Mouse (Mus musculus): ENCODE measurements around the gene Nsmce1. TPM values are rescaled to one million over a fixed set of nuclear protein-coding genes. Genes with fewer than 3 reads are reported as not detected.
A peak's percentile ranks its signal among the peaks of the same experiment; 100 is the strongest.
"Not testable (repeated sequence)": the region's sequence is repeated elsewhere in the genome, so short reads cannot be mapped to it uniquely, and the experiment has no call there.

Nsmce1 gene
- polyA plus RNA-seq, 1 experiment from 2014 or later: 122 TPM

GRCm38 (mm10) chr7:125430170-125430842 lies 61.1 kb downstream of the Nsmce1 start:
- H3K9ac ChIP-seq (replicated peaks): no peak overlapping the region
- no peaks in the 10 kb centered on the region for H3K36me3 ChIP-seq
- no peak overlapping the region for H3K27ac ChIP-seq
- 58% methylated on average over 7 of the region's 7 CpGs for WGBS
- H3K4me1 ChIP-seq (replicated peaks): peaks cover 18% of the 10 kb centered on the region
- ATAC-seq (ENCODE audit: insufficient number of reproducible peaks, insufficient read depth, low FRiP score, low TSS enrichment, low read depth): no peak
- H3K4me3 ChIP-seq (replicated peaks): no peak overlapping the region
- H3K4me2 ChIP-seq: no peak overlapping the region
- H3K9me3 ChIP-seq: no peaks in the 10 kb centered on the region
- no peaks in the 10 kb centered on the region for H3K27me3 ChIP-seq

- H3K4me3 ChIP-seq (replicated peaks); H3K9me3 ChIP-seq; ATAC-seq (ENCODE audit: insufficient number of reproducible peaks, insufficient read depth, low FRiP score, low TSS enrichment, low read depth); H3K36me3 ChIP-seq; H3K9ac ChIP-seq (replicated peaks); H3K4me1 ChIP-seq (replicated peaks); H3K4me2 ChIP-seq; H3K27ac ChIP-seq; H3K27me3 ChIP-seq: not testable (repeated sequence)
- WGBS: 80% methylated on average over 5 of the region's 5 CpGs
Measured at GRCm38 (mm10) chr7:125428816-125429500, 62.4 kb downstream of the Nsmce1 start.

- 74% methylated on average over 7 of the region's 7 CpGs for WGBS
- H3K9me3 ChIP-seq: no peaks in the 10 kb centered on the region
- no peak overlapping the region for H3K4me3 ChIP-seq (replicated peaks)
- no peak for ATAC-seq (ENCODE audit: insufficient number of reproducible peaks, insufficient read depth, low FRiP score, low TSS enrichment, low read depth)
- H3K9ac ChIP-seq (replicated peaks): no peak overlapping the region
- no peak overlapping the region for H3K27ac ChIP-seq
- no peaks in the 10 kb centered on the region for H3K27me3 ChIP-seq
- H3K36me3 ChIP-seq: no peaks in the 10 kb centered on the region
- 0 out of 2 replicates have a peak, but pooled peaks cover 4% of the 10 kb centered on the region for H3K4me1 ChIP-seq (replicated peaks)
- H3K4me2 ChIP-seq: no peak overlapping the region
Measured at GRCm38 (mm10) chr7:125428381-125428780, 63.0 kb downstream of the Nsmce1 start.

GRCm38 (mm10) chr7:125427492-125428090 lies 63.8 kb downstream of the Nsmce1 start:
- Histone ChIP-seq H3K4me3 (replicated peaks) (no peak overlapping the region), H3K9me3 (no peaks in the 10 kb centered on the region), H3K4me1 (replicated peaks) (0 out of 2 replicates have a peak, but pooled peaks cover 4% of the 10 kb centered on the region), H3K27ac (no peak overlapping the region), H3K27me3 (no peaks in the 10 kb centered on the region), H3K9ac (replicated peaks) (no peak overlapping the region), H3K36me3 (no peaks in the 10 kb centered on the region), H3K4me2 (no peak overlapping the region)
- no peak for ATAC-seq (ENCODE audit: insufficient number of reproducible peaks, insufficient read depth, low FRiP score, low TSS enrichment, low read depth)
- 79% methylated on average over 12 of the region's 12 CpGs for WGBS

- 59% methylated on average over 3 of the region's 3 CpGs for WGBS
- no peak overlapping the region for H3K27ac ChIP-seq
- H3K4me1 ChIP-seq (replicated peaks): 0 out of 2 replicates have a peak, but pooled peaks cover 4% of the 10 kb centered on the region
- H3K27me3 ChIP-seq: no peaks in the 10 kb centered on the region; the same call in 1 of the 2 replicates
- no peak for ATAC-seq (ENCODE audit: insufficient number of reproducible peaks, insufficient read depth, low FRiP score, low TSS enrichment, low read depth)
- no peak overlapping the region for H3K4me3 ChIP-seq (replicated peaks)
- H3K4me2 ChIP-seq: no peak overlapping the region
- no peaks in the 10 kb centered on the region for H3K9me3 ChIP-seq
- no peak overlapping the region for H3K9ac ChIP-seq (replicated peaks)
- no peaks in the 10 kb centered on the region for H3K36me3 ChIP-seq
Measured at GRCm38 (mm10) chr7:125423056-125423455, 68.3 kb downstream of the Nsmce1 start.

- ATAC-seq (ENCODE audit: insufficient number of reproducible peaks, insufficient read depth, low FRiP score, low TSS enrichment, low read depth): no peak
- Histone ChIP-seq H3K27me3 (no peaks in the 10 kb centered on the region; the same call in 1 of the 2 replicates), H3K9me3 (no peaks in the 10 kb centered on the region), H3K4me1 (replicated peaks) (0 out of 2 replicates have a peak, but pooled peaks cover 6% of the 10 kb centered on the region), H3K9ac (replicated peaks) (no peak overlapping the region), H3K4me3 (replicated peaks) (no peak overlapping the region), H3K36me3 (no peaks in the 10 kb centered on the region), H3K4me2 (no peak overlapping the region), H3K27ac (no peak overlapping the region)
- WGBS: 44% methylated on average over 2 of the region's 2 CpGs
Measured at GRCm38 (mm10) chr7:125421911-125422310, 69.5 kb downstream of the Nsmce1 start.

- H3K4me2 ChIP-seq: no peak overlapping the region
- WGBS: 64% methylated on average over 2 of the region's 2 CpGs
- no peak overlapping the region for H3K9ac ChIP-seq (replicated peaks)
- peaks cover 12% of the 10 kb centered on the region; the same call in 1 of the 2 replicates for H3K4me1 ChIP-seq (replicated peaks)
- no peak overlapping the region for H3K27ac ChIP-seq
- no peaks in the 10 kb centered on the region for H3K36me3 ChIP-seq
- H3K9me3 ChIP-seq: no peaks in the 10 kb centered on the region
- no peak overlapping the region for H3K4me3 ChIP-seq (replicated peaks)
- no peak for ATAC-seq (ENCODE audit: insufficient number of reproducible peaks, insufficient read depth, low FRiP score, low TSS enrichment, low read depth)
- peaks cover 3% of the 10 kb centered on the region; the same call in 1 of the 2 replicates for H3K27me3 ChIP-seq
Measured at GRCm38 (mm10) chr7:125420190-125420589, 71.2 kb downstream of the Nsmce1 start.

- ATAC-seq (ENCODE audit: insufficient number of reproducible peaks, insufficient read depth, low FRiP score, low TSS enrichment, low read depth): peak; percentile 32; the same call in 1 of the 2 replicates
- Histone ChIP-seq H3K27ac (no peak overlapping the region), H3K4me2 (no peak overlapping the region)
Measured at GRCm38 (mm10) chr7:125418413-125418812, 73.0 kb downstream of the Nsmce1 start.

More at GRCm38 (mm10) chr7:125418413-125418812, 73.0 kb downstream of the Nsmce1 start:
- no peaks in the 10 kb centered on the region for H3K9me3 ChIP-seq
- 20% methylated on average over 3 of the region's 3 CpGs for WGBS
- H3K4me1 ChIP-seq (replicated peaks): peaks cover 12% of the 10 kb centered on the region; the same call in 1 of the 2 replicates
- no peaks in the 10 kb centered on the region for H3K36me3 ChIP-seq
- no peak overlapping the region for H3K9ac ChIP-seq (replicated peaks)
- no peak overlapping the region for H3K4me3 ChIP-seq (replicated peaks)
- H3K27me3 ChIP-seq: peaks cover 3% of the 10 kb centered on the region; the same call in 1 of the 2 replicates

Other genes with a start within 250 kb of the Nsmce1 start
- gene Kdm8, start 46.9 kb downstream of the Nsmce1 start, polyA plus RNA-seq (2016; fragmentation: Nextera tagmentation; extraction: Ambion mirVana): 14.4 and 16.2 TPM in 2 replicates
- gene Il4ra, start 60.5 kb upstream of the Nsmce1 start, polyA plus RNA-seq (2016; fragmentation: Nextera tagmentation; extraction: Ambion mirVana): 4.6 and 4.8 TPM in 2 replicates
- 0.20 and 0.54 TPM in 2 replicates for gene Il21r, start 111.8 kb upstream of the Nsmce1 start, polyA plus RNA-seq (2016; fragmentation: Nextera tagmentation; extraction: Ambion mirVana)
- 48.1 and 48.2 TPM in 2 replicates for gene Gtf3c1, start 216.2 kb upstream of the Nsmce1 start, polyA plus RNA-seq (2016; fragmentation: Nextera tagmentation; extraction: Ambion mirVana)
- gene D430042O09Rik, start 216.3 kb upstream of the Nsmce1 start, polyA plus RNA-seq (2016; fragmentation: Nextera tagmentation; extraction: Ambion mirVana): 10.6 and 12.0 TPM in 2 replicates

Measured in limb, embryonic 12.5 days (tissue).